Mouse (Mus musculus): Measurements from ENCODE around the gene Vamp5. TPM values are rescaled to one million over a fixed set of nuclear protein-coding genes. Genes with fewer than 3 reads are reported as not detected.

The Vamp5 gene
- polyA plus RNA-seq, 1 experiment: 24.0 TPM

DNA sequence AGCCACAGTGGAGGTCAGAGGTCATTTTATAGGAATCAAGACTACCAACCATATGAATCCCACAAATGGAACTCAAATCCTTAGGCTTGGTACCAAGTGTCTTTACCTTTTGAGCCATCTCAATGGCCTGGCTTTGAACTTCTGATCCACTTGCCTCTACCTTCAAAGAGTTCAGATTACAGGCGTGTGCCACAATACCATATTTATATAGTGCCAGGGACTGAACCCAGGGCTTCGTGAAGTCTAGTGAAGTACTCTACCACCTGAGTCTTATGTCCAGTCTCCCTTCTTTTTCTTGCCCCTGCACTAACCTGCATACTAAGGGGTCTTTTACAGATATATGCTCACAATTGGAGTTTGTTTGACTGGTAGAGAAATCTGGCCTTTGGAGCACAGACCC lies 6.3 kb upstream of the Vamp5 start:
- H3K4me1 ChIP-seq (replicated peaks; ENCODE audit: control insufficient read depth, insufficient read depth, low read length): peaks cover 22% of the 10 kb centered on the region
- no peak overlapping the region for H3K27ac ChIP-seq (ENCODE audit: control insufficient read depth, insufficient read depth, low read length)
- WGBS: 93% methylated on average over 2 of the region's 2 CpGs
- H3K27me3 ChIP-seq (ENCODE audit: control insufficient read depth, insufficient read depth, low read length): no peaks in the 10 kb centered on the region
- no peak for DNase-seq
- peaks cover 3% of the 10 kb centered on the region; the same call in 1 of the 2 replicates for H3K36me3 ChIP-seq (ENCODE audit: control insufficient read depth, insufficient read depth, low read length)
- TF ChIP-seq POLR2A (IDR thresholded peaks at IDR 0.05; ENCODE audit: control insufficient read depth, extremely low read depth, insufficient read depth, low read length, poor library complexity) (no peak), CTCF (IDR thresholded peaks at IDR 0.05; ENCODE audit: borderline replicate concordance, control insufficient read depth, extremely low read depth, insufficient read depth, low read length, poor library complexity) (no peak)
- H3K4me3 ChIP-seq (ENCODE audit: control insufficient read depth, insufficient read depth, low read length): no peak overlapping the region

DNA sequence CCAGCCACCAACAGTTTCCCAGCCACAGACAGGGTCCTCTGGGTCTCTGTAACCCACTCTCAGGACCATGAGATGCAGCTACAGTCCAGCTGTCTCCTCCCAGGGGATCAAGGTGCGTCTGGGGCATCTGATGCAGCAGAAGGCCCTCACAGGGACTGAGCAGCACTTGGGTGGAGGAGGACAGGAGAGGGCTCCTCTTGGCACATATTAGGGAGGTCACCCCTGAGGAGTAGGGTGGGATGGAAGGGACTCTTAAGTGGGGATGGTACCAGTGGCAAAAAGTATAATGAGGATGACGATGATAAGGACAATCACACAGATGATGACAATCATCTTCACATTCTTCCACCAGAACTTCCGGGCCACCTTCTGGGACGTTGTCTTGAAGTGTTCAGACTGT lies 5.0 kb upstream of the Vamp5 start:
- no peak for TF ChIP-seq POLR2A (IDR thresholded peaks at IDR 0.05; ENCODE audit: control insufficient read depth, extremely low read depth, insufficient read depth, low read length, poor library complexity)
- TF ChIP-seq CTCF (IDR thresholded peaks at IDR 0.05; ENCODE audit: borderline replicate concordance, control insufficient read depth, extremely low read depth, insufficient read depth, low read length, poor library complexity): no peak
- no peaks in the 10 kb centered on the region for H3K27me3 ChIP-seq (ENCODE audit: control insufficient read depth, insufficient read depth, low read length)
- no peak overlapping the region for H3K4me3 ChIP-seq (ENCODE audit: control insufficient read depth, insufficient read depth, low read length)
- DNase-seq: no peak
- H3K36me3 ChIP-seq (ENCODE audit: control insufficient read depth, insufficient read depth, low read length): peaks cover 3% of the 10 kb centered on the region; the same call in 1 of the 2 replicates
- 96% methylated on average over 4 of the region's 4 CpGs for WGBS
- H3K4me1 ChIP-seq (replicated peaks; ENCODE audit: control insufficient read depth, insufficient read depth, low read length): peaks cover 28% of the 10 kb centered on the region
- H3K27ac ChIP-seq (ENCODE audit: control insufficient read depth, insufficient read depth, low read length): no peak overlapping the region

DNA sequence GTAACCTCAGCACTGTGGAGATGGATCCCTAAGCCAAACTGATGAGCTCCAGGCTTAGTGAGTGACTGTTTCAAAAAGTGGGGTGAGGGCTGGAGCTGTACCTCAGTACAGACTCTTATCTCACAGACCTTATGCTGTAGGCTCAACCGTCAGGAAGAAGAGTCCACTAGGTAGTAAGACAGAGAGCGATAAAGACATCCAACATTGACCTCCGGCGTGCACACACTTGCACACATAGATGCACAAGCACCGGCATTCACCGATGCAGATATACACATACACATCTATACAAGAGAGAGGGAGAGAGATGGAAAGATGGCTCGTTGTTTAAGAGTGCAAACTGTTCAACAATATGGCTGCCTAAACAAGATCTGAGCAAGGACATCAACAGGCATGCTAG lies 3.7 kb upstream of the Vamp5 start:
- TF ChIP-seq POLR2A (IDR thresholded peaks at IDR 0.05; ENCODE audit: control insufficient read depth, extremely low read depth, insufficient read depth, low read length, poor library complexity) (no peak), CTCF (IDR thresholded peaks at IDR 0.05; ENCODE audit: borderline replicate concordance, control insufficient read depth, extremely low read depth, insufficient read depth, low read length, poor library complexity) (no peak)
- no peak for DNase-seq
- Histone ChIP-seq H3K4me3 (ENCODE audit: control insufficient read depth, insufficient read depth, low read length) (no peak overlapping the region), H3K36me3 (ENCODE audit: control insufficient read depth, insufficient read depth, low read length) (peaks cover 3% of the 10 kb centered on the region; the same call in 1 of the 2 replicates), H3K27me3 (ENCODE audit: control insufficient read depth, insufficient read depth, low read length) (no peaks in the 10 kb centered on the region), H3K27ac (ENCODE audit: control insufficient read depth, insufficient read depth, low read length) (no peak overlapping the region), H3K4me1 (replicated peaks; ENCODE audit: control insufficient read depth, insufficient read depth, low read length) (peaks cover 27% of the 10 kb centered on the region)
- WGBS: 99% methylated on average over 7 of the region's 7 CpGs

DNA sequence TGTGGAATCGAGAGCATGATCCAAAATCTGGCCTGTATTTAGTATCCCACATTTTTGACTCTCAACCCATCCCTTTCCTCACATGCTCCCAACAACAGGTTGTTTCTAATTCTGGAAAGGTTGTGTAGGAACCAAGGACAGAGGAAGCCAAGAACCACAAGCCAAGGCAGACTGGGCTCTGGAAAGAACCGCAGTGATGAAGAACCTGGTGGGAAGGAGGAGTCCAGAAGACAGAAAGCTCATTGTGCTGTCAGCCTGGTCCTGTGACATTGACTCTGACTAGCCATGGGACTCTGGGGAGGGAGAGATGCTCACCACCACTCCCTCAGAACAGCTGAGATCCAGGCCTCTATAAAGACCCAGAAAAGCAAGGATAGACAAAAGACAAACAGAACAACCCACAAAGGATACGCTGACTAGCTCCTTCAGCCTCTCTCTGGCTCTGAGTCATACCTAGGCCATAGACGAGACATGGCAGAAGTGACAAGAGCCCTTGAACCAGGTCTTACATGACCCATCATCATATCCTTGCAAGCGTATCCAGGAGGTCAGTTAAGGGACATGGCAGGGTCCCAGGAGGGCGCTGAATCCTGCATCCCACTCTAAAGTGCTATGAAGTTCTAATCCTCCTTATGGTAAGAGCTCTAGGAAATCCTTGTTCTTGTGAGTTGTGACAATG lies 3.0 kb upstream of the Vamp5 start:
- Histone ChIP-seq H3K4me1 (replicated peaks; ENCODE audit: control insufficient read depth, insufficient read depth, low read length) (peaks cover 25% of the 10 kb centered on the region), H3K27ac (ENCODE audit: control insufficient read depth, insufficient read depth, low read length) (no peak overlapping the region), H3K36me3 (ENCODE audit: control insufficient read depth, insufficient read depth, low read length) (peaks cover 3% of the 10 kb centered on the region; the same call in 1 of the 2 replicates), H3K4me3 (ENCODE audit: control insufficient read depth, insufficient read depth, low read length) (no peak overlapping the region), H3K27me3 (ENCODE audit: control insufficient read depth, insufficient read depth, low read length) (no peaks in the 10 kb centered on the region)
- DNase-seq: no peak
- no peak for TF ChIP-seq POLR2A (IDR thresholded peaks at IDR 0.05; ENCODE audit: control insufficient read depth, extremely low read depth, insufficient read depth, low read length, poor library complexity)
- no peak for TF ChIP-seq CTCF (IDR thresholded peaks at IDR 0.05; ENCODE audit: borderline replicate concordance, control insufficient read depth, extremely low read depth, insufficient read depth, low read length, poor library complexity)
- WGBS: 95% methylated on average over 6 of the region's 6 CpGs

DNA sequence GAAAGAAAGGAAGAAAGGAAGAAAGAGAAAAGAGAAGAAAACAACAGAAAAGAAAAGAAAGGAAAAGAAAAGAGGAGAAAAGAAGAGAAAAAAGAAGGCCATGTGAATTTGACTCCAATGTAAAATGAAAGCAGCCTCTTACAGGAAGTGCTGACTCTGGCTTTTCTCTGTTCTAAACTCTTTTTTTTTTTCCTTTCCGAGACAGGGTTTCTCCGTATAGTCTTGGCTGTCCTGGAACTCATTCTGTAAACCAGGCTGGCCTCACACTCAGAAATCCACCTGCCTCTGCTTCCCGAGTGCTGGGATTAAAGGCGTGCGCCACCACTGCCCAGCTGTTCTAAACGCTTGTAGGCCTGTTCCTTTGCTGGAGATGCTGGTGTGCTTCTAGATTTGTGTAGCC lies 2.2 kb upstream of the Vamp5 start:
- no peak for TF ChIP-seq CTCF (IDR thresholded peaks at IDR 0.05; ENCODE audit: borderline replicate concordance, control insufficient read depth, extremely low read depth, insufficient read depth, low read length, poor library complexity)
- TF ChIP-seq POLR2A (IDR thresholded peaks at IDR 0.05; ENCODE audit: control insufficient read depth, extremely low read depth, insufficient read depth, low read length, poor library complexity): no peak
- Histone ChIP-seq H3K4me3 (ENCODE audit: control insufficient read depth, insufficient read depth, low read length) (no peak overlapping the region), H3K27me3 (ENCODE audit: control insufficient read depth, insufficient read depth, low read length) (no peaks in the 10 kb centered on the region), H3K27ac (ENCODE audit: control insufficient read depth, insufficient read depth, low read length) (peak overlapping the region; percentile 68; the same call in 1 of the 2 replicates), H3K4me1 (replicated peaks; ENCODE audit: control insufficient read depth, insufficient read depth, low read length) (peaks cover 20% of the 10 kb centered on the region), H3K36me3 (ENCODE audit: control insufficient read depth, insufficient read depth, low read length) (peaks cover 3% of the 10 kb centered on the region; the same call in 1 of the 2 replicates)
- 52% methylated on average over 6 of the region's 6 CpGs for WGBS
- no peak for DNase-seq

DNA sequence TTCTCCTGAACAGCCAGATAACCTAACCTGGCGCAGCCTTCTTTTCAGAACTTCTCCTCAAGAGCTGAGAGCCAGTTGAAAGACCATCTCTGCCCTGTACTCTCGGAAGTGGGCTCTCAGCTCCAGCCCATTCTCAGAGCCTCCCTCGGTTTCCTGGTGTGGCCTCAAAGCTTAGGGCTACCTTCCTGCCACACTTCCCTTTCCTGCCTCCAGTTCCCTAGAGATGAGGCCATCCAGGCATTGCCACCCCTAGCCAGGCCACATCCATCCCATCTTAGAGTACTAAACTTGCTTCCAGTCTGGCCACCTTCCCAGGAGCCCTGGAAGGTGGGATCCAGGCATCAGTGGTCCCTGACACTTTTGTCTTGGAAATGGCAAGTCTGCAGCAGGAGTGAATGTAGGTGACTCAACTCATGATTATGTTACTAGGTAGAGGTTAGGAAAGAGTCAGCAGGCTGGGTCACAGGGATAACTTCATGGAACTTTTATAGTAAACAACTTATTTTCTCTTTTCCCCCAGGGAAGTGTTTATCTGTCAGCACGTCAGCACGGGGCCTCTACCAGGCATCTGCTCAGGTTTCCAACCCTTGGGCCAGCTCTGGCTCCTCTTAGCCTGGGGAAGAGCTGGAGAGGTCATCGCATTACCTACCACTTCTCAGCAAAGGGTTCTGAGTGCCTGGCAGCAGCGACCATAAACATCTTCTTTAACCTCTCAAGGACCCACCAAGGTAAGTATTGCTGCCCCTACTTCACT lies 714 bp downstream of the Vamp5 start:
- Histone ChIP-seq H3K36me3 (ENCODE audit: control insufficient read depth, insufficient read depth, low read length) (no peaks in the 10 kb centered on the region), H3K4me3 (ENCODE audit: control insufficient read depth, insufficient read depth, low read length) (peak overlapping the region; percentile 63), H3K27me3 (ENCODE audit: control insufficient read depth, insufficient read depth, low read length) (no peaks in the 10 kb centered on the region), H3K4me1 (replicated peaks; ENCODE audit: control insufficient read depth, insufficient read depth, low read length) (peaks cover 28% of the 10 kb centered on the region), H3K27ac (ENCODE audit: control insufficient read depth, insufficient read depth, low read length) (no peak overlapping the region)
- DNase-seq: no peak
- WGBS: 30% methylated on average over 7 of the region's 7 CpGs
- TF ChIP-seq CTCF (IDR thresholded peaks at IDR 0.05; ENCODE audit: borderline replicate concordance, control insufficient read depth, extremely low read depth, insufficient read depth, low read length, poor library complexity) (no peak), POLR2A (IDR thresholded peaks at IDR 0.05; ENCODE audit: control insufficient read depth, extremely low read depth, insufficient read depth, low read length, poor library complexity) (no peak)
